Mouse (Mus musculus): Measurements from ENCODE around the gene Ten1. TPM values are rescaled to one million over a fixed set of nuclear protein-coding genes. Genes with fewer than 3 reads are reported as not detected.

The Ten1 gene
- 75.3 and 81.6 TPM in 2 replicates for polyA plus RNA-seq (2015; fragmentation: Nextera tagmentation; extraction: Ambion mirVana)

DNA sequence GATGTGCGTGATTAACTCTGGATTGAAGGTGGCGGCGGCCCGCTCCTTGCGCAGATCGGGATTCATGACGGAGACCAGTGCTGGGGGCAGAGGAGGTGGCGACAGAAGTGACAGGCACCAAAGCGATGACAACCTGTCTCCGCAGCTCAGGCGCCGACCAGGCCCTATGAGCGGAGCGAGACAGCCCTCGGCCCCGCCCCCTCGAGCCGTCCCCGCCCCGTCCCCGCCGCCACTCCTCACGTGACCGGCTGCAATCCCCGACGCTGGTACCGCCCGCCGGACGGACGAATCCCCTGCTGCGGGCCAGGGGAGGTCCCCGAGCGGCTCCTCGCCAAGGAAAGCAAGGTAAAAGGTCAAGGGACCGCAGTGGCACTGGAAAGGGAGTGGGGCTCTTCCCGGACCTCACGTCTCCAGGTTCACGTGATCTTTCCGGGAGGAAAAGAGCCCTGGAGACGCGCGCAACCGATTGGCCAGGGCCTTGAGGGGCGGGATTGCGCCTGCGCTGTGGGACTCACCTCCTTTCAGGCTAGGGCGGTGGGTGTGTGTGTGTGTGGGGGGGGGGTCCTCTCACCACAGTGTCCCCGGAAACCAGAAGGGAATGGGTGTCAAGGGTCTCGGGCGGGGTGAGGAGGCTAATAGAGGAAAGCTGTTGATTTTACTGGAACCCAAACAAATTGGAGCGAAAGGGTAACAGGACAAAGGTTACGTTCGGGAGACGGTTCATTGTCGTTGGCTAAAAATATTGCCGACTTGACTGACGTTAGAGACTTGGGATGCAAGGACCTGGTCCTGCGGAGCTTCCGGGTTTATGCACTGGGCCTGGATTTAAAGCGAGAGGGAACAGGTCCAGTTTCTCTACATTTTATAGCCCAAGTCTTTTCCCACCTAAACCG, at the start of gene Ten1, which contains the start of gene Acox1:
Gene Ten1 (plus strand): TSS at position 217 of the 893 bp plus-strand sequence.
Gene Acox1 (minus strand): TSS at position 407 of the 893 bp plus-strand sequence.
- Histone ChIP-seq H3K4me2 (peak within 1 kb of the TSS; percentile 69), H3K27ac (peak within 1 kb of the TSS; percentile 95), H3K27me3 (no peaks in the 10 kb centered on the region), H3K4me1 (peaks cover 19% of the 10 kb centered on the region), H3K4me3 (peak within 1 kb of the TSS; percentile 69), H3K9me3 (replicated peaks) (no peaks in the 10 kb centered on the region; the same call in 1 of the 2 replicates), H3K36me3 (ENCODE audit: poor library complexity, severe bottlenecking) (peaks cover 20% of the 10 kb centered on the region; the same call in 1 of the 2 replicates), H3K9ac (peak within 1 kb of the TSS; percentile 86)
- WGBS = under 1% methylated on average over 62 of the region's 62 CpGs
- peak; percentile 99 for ATAC-seq

DNA sequence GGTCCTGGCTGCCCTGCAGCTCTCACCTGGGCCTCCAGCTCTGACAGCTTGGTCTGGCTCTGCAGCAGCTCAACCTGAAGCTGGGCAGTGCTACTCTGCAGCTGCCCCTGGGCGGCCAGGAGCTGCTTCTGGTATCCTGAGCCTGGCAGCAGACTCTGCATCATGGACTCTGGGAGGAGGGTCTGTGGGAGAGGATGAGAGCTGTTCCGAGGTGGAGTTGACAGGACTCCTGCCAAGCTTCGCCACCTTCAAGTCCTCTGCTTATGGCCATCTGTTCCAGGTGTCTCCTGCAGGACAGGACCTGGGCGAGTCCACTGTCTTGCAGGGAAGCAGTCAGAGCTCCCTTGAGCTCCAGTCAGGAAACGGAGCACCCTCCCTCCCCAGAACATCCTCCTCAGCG, 49.3 kb upstream of the Ten1 start:
- WGBS = 86% methylated on average over 6 of the region's 6 CpGs
- Histone ChIP-seq H3K36me3 (ENCODE audit: poor library complexity, severe bottlenecking) (peaks cover 100% of the 10 kb centered on the region), H3K27me3 (no peaks in the 10 kb centered on the region), H3K4me3 (no peak overlapping the region), H3K9me3 (replicated peaks) (no peaks in the 10 kb centered on the region), H3K4me2 (no peak overlapping the region), H3K4me1 (no peaks in the 10 kb centered on the region), H3K27ac (no peak overlapping the region), H3K9ac (no peak overlapping the region)
- ATAC-seq = no peak

DNA sequence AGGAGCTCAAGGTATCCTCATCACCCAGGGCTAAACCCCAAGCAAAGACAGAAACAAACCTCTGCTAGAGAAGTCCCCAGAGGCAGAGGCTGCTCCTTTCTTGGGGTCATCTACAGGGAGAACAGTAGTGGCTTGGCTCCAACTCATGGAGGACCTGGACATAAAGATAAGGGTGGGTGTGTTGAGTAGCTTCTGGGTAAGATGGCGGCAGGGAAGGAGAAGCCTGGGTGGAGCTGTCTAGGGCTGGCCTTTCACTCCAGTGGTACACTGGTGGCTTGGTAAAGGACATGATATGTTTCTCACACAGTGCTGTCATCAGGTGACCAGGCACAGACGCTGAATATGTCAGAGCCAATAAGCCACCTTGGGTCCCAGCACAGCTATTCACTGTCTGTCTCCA, 47.7 kb upstream of the Ten1 start:
- Histone ChIP-seq H3K4me3 (no peak overlapping the region), H3K9ac (no peak overlapping the region), H3K27ac (no peak overlapping the region), H3K27me3 (no peaks in the 10 kb centered on the region), H3K36me3 (ENCODE audit: poor library complexity, severe bottlenecking) (peaks cover 100% of the 10 kb centered on the region), H3K4me2 (no peak overlapping the region), H3K4me1 (no peaks in the 10 kb centered on the region), H3K9me3 (replicated peaks) (no peaks in the 10 kb centered on the region)
- 97% methylated on average over 2 of the region's 2 CpGs for WGBS
- ATAC-seq = no peak

DNA sequence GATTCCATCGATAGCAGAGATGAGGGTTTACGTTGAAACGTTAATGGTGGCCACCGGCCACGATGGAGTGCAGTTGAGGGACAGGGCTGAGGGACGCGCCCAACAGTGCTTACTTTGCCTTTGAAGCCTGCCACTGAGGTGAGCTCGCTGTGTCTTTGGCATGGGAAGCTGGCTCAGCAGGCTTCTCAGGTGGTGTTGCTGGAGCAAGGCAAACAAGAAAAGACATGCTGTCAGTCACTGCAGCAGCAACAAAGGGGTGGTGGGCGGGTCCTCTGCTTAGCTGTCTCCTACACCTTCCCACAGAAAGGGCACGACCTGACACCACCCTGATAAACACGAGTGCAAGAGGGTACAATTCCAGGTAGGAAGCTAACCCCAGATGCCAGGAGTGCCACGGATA, 37.3 kb upstream of the Ten1 start:
- H3K4me2 ChIP-seq = no peak overlapping the region
- H3K27me3 ChIP-seq = no peaks in the 10 kb centered on the region
- H3K36me3 ChIP-seq (ENCODE audit: poor library complexity, severe bottlenecking) = peaks cover 89% of the 10 kb centered on the region
- 73% methylated on average over 12 of the region's 12 CpGs for WGBS
- no peak overlapping the region for H3K4me3 ChIP-seq
- peaks cover 28% of the 10 kb centered on the region for H3K4me1 ChIP-seq
- no peak overlapping the region for H3K27ac ChIP-seq
- H3K9ac ChIP-seq = no peak overlapping the region
- no peak for ATAC-seq
- no peaks in the 10 kb centered on the region for H3K9me3 ChIP-seq (replicated peaks)

DNA sequence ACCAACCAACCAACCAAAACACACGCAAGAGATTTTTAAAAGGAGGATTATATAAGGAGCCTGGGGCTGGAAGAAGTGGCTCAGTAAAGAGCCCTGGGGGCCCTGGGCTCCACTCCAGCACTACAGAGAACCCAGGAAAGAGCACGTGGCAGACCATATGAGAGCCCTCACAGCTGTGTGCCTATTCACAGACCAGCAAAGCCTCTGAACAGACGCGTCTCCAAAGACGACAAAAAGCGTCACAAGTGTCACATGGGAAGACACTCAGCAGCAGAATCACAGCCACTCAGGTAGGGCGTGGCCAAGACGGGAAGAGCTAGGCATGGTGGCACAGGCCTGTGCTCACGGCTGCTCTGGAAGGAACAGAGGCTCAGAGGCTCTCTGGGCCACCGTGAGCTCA, 36.5 kb upstream of the Ten1 start:
- H3K9me3 ChIP-seq (replicated peaks) = no peaks in the 10 kb centered on the region
- peaks cover 37% of the 10 kb centered on the region for H3K4me1 ChIP-seq
- peaks cover 83% of the 10 kb centered on the region for H3K36me3 ChIP-seq (ENCODE audit: poor library complexity, severe bottlenecking)
- H3K4me2 ChIP-seq = no peak overlapping the region
- H3K27me3 ChIP-seq = no peaks in the 10 kb centered on the region
- 58% methylated on average over 10 of the region's 10 CpGs for WGBS
- 0 out of 2 replicates have a peak, but pooled peaks have one; percentile 53 for ATAC-seq
- peak overlapping the region; percentile 55; the same call in 1 of the 2 replicates for H3K27ac ChIP-seq
- H3K9ac ChIP-seq = no peak overlapping the region
- H3K4me3 ChIP-seq = no peak overlapping the region

DNA sequence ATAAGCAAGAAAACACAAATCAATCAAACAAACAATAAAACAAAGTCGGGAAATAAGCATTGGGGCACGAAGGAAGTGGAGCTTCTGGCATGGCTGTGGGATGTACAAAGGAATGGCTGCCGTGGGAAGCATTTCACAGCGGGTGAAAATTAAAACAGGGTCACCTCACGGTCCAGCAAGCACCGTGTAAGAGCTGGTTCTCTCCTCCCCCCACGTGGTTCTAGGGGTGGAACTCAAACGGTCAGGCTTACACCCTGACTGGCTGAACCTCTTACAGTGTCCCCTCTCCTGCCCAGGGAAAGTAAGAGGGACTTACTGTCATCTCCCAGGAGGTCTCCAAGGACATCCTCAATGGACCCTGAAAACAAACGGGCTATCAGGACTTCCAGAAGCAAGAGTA, 35.7 kb upstream of the Ten1 start:
- 23% methylated on average over 9 of the region's 9 CpGs for WGBS
- Histone ChIP-seq H3K27me3 (no peaks in the 10 kb centered on the region), H3K9me3 (replicated peaks) (no peaks in the 10 kb centered on the region), H3K4me2 (0 out of 2 replicates have a peak overlapping the region, but pooled peaks have one; percentile 4), H3K9ac (0 out of 2 replicates have a peak overlapping the region, but pooled peaks have one; percentile 8), H3K4me3 (no peak overlapping the region), H3K4me1 (peaks cover 38% of the 10 kb centered on the region), H3K27ac (no peak overlapping the region; the same call in 1 of the 2 replicates), H3K36me3 (ENCODE audit: poor library complexity, severe bottlenecking) (peaks cover 74% of the 10 kb centered on the region)
- no peak for ATAC-seq

DNA sequence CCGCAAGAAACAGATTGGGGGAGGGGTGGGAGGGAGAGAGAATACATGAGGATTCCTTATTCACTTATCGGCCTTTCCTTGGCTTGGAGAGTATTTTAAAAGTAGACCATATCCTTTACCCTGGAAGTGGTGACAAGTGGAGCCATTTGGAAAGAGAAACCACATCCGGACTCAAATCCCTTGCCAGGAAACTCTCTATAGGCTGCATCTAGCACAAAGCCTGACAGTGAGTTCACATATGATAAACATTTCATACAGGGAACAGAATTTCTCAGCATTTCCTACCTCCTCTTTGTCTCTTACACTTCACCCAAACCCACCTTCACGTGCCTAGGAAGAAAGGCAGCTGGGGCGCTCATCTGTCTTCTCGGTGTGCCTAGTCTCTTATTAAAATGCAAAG, 31.4 kb upstream of the Ten1 start:
- peak overlapping the region; percentile 88 for H3K9ac ChIP-seq
- H3K4me3 ChIP-seq = peak overlapping the region; percentile 76
- H3K9me3 ChIP-seq (replicated peaks) = no peaks in the 10 kb centered on the region
- peaks cover 36% of the 10 kb centered on the region for H3K4me1 ChIP-seq
- H3K36me3 ChIP-seq (ENCODE audit: poor library complexity, severe bottlenecking) = peaks cover 47% of the 10 kb centered on the region
- H3K27ac ChIP-seq = peak overlapping the region; percentile 91
- ATAC-seq = no peak
- WGBS = 10% methylated on average over 6 of the region's 6 CpGs
- peak overlapping the region; percentile 75 for H3K4me2 ChIP-seq
- H3K27me3 ChIP-seq = no peaks in the 10 kb centered on the region

DNA sequence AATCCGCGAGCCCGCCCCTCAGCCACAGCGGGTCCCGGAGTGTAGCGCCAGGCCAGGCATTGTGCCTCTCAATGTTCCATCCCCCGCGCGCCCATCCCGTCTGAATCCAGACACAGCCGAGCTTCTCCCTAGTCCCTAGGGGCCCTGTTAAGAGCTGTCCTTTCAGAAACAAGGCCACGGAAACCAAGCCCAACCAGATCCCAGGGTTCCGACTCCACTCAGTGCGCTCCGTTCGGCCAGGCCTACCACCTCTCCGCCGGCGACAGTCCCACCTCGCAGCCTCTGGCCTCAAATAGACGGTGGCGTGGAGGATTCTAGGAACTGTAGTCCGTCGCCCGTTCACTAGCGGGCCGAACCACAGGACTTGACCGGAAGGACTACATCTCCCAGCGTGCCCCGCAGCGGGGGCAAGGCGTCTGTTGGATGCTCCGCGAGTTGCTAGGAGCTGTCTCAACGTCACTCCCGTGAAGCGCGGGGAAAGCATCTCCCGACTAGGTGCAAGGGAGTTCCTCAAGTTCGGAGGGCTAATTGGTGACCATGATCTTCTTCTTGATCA, 30.7 kb upstream of the Ten1 start, which contains the start of gene Fbf1:
Gene Fbf1 (minus strand): TSS at position 283 of the 556 bp plus-strand sequence.
- H3K9ac ChIP-seq = peak within 1 kb of the TSS; percentile 88
- H3K4me3 ChIP-seq = peak within 1 kb of the TSS; percentile 76
- H3K4me2 ChIP-seq = peak within 1 kb of the TSS; percentile 75
- peak; percentile 98 for ATAC-seq
- H3K4me1 ChIP-seq = peaks cover 28% of the 10 kb centered on the region
- no peaks in the 10 kb centered on the region for H3K27me3 ChIP-seq
- H3K27ac ChIP-seq = peak within 1 kb of the TSS; percentile 91
- WGBS = under 1% methylated on average over 40 of the region's 40 CpGs
- H3K9me3 ChIP-seq (replicated peaks) = no peaks in the 10 kb centered on the region
- H3K36me3 ChIP-seq (ENCODE audit: poor library complexity, severe bottlenecking) = peaks cover 50% of the 10 kb centered on the region

DNA sequence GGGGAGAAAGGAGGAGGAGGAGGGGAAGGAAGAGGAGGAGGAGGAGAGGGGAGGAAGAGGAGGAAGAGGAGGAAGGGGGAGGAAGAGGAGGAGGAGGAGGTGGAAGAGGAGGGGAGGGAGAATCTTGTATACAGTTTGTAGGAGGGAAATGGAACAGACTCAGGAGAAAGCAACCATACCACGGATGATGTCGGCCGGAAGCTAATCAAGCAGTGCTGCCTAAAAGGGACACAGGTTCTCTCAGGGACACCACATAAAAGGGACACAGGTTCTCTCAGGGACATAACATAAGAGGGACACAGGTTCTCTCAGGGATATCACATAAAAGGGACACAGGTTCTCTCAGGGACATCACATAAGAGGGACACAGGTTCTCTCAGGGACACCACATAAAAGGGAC, 29.4 kb upstream of the Ten1 start:
- no peaks in the 10 kb centered on the region for H3K9me3 ChIP-seq (replicated peaks)
- peaks cover 50% of the 10 kb centered on the region for H3K36me3 ChIP-seq (ENCODE audit: poor library complexity, severe bottlenecking)
- H3K9ac ChIP-seq = no peak overlapping the region
- no peak overlapping the region for H3K4me3 ChIP-seq
- 92% methylated on average over 3 of the region's 3 CpGs for WGBS
- no peaks in the 10 kb centered on the region for H3K27me3 ChIP-seq
- ATAC-seq = no peak
- no peak overlapping the region for H3K27ac ChIP-seq
- no peak overlapping the region for H3K4me2 ChIP-seq
- peaks cover 24% of the 10 kb centered on the region for H3K4me1 ChIP-seq

DNA sequence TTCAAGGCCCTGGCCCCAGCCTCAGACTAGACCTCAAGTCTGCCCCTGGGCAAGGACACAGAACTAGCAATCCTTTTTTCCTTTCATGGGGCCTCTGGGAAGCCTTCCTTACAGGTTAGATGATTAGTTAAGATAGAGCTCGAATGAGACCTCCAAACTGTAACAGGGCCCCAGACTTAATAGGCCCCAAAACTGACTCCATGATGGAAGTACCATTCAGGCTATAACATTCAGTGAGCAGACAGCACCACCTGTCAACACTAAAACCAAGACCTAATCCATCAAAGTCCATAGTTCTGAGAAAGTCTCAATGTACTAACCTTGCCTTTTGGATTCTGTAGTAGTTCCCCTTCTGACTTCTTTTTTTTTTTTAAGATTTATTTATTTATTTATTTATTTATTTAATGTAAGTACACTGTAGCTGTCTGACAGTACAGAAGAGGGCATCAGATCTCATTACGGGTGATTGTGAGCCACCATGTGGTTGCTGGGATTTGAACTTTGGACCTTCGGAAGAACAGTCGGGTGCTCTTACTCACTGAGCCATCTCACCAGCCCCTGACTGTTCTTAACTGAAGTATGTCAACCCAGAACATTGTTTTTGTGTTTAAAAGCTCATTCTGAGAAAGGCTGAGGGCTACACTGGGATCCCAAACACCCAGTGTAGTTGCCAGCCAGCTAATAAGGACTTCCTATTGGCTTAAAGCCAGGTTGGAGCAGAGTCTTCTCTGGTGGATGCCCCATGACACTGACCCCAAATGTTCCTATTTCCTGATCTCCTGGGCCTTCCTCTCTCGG, 28.5 kb upstream of the Ten1 start:
- Histone ChIP-seq H3K4me2 (no peak overlapping the region), H3K9me3 (replicated peaks) (no peaks in the 10 kb centered on the region), H3K9ac (no peak overlapping the region), H3K36me3 (ENCODE audit: poor library complexity, severe bottlenecking) (peaks cover 52% of the 10 kb centered on the region), H3K27me3 (no peaks in the 10 kb centered on the region), H3K4me1 (peaks cover 24% of the 10 kb centered on the region), H3K27ac (no peak overlapping the region), H3K4me3 (no peak overlapping the region)
- ATAC-seq = no peak
- 89% methylated on average over 5 of the region's 5 CpGs for WGBS

DNA sequence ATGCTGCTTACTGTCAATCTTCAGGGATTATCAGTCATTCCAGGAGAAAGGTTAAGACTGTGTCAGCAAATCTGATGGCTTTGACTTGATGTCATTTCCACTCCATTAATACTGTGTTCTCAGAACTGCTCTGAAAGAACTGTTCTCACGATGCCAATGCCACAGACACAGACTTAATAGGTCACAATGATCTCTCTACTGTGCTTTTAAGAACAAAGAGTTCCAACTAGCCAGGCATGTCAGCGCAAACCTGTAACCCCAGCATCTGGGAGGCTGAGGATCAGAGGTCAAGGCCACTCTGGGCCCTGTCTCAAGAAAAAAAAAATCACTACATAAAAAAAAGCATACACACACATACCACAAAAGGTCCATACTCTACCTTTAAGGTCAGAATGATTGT, 26.7 kb upstream of the Ten1 start:
- H3K36me3 ChIP-seq (ENCODE audit: poor library complexity, severe bottlenecking) = peaks cover 58% of the 10 kb centered on the region
- 91% methylated on average over 2 of the region's 2 CpGs for WGBS
- H3K9ac ChIP-seq = no peak overlapping the region
- no peak overlapping the region for H3K4me3 ChIP-seq
- H3K4me1 ChIP-seq = peaks cover 9% of the 10 kb centered on the region
- H3K4me2 ChIP-seq = no peak overlapping the region
- no peaks in the 10 kb centered on the region for H3K9me3 ChIP-seq (replicated peaks)
- H3K27ac ChIP-seq = no peak overlapping the region
- no peaks in the 10 kb centered on the region for H3K27me3 ChIP-seq
- ATAC-seq = no peak
